Mouse (Mus musculus): Measurements from ENCODE around the gene Inka1.

GRCm38 (mm10) chr9:107967437-107967836 is 18.2 kb downstream of the Inka1 start:
- TF ChIP-seq POLR2A (IDR thresholded peaks at IDR 0.05; ENCODE audit: insufficient read depth, low read depth, low read length) (no peak), EP300 (IDR thresholded peaks at IDR 0.05; ENCODE audit: insufficient read depth, low read depth, low read length) (no peak)

Measured in heart, adult 2 months (tissue).